Mouse (Mus musculus): Measurements from ENCODE around the gene Il23a.

- no peak for TF ChIP-seq CTCF (IDR thresholded peaks at IDR 0.05; ENCODE audit: low read depth)
- no peak for TF ChIP-seq EP300 (IDR thresholded peaks at IDR 0.05; ENCODE audit: low read depth)
Observed at GRCm38 (mm10) chr10:128270866-128271265, 27.7 kb downstream of the Il23a start.

Measured in heart, postnatal 0 days (tissue).